Comparison of ENCODE assay signal across 9 mouse cellular contexts in the genomic region with DNA sequence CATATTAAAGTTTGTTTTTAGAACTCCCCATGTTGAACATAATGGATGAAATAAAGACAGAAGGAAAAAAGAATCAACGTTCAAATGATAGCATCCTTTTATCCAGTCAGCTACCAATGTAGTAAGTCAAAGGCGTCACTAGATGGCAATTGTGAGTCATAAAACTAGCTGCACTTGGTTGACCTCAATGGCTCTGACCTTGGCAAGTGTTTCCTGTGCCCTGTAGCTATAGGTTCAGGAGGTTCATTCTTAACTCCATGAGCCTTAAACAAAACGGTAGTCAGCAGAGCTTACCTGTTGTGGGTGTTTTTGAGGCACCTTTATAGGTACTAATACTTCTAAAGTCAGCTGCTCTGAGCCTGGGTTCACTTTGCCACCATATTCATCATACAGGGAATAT.
DNase-seq lines count a peak whose midpoint lies in the region; ATAC-seq and TF ChIP-seq lines count a peak whose summit lies in the region.
"Had no signal": no experiment of that assay in that cellular context is flagged by ENCODE, and none has a peak within 500 bp of the region (broad histone marks: within the 10 kb centered on the region; RNA-seq: fewer than 3 reads in every experiment).

No protein-coding gene starts in this region.

- H3K27ac ChIP-seq in hindbrain, embryonic 11.5 days (ENCODE audit: low read depth, low read length), result no peak overlapping the region
- no peak overlapping the region for H3K27ac ChIP-seq in hindbrain, embryonic 13.5 days
- H3K27ac ChIP-seq: embryonic facial prominence, embryonic 15.5 days had no signal

- H3K9ac ChIP-seq in hindbrain, embryonic 11.5 days (ENCODE audit: low read depth, low read length), result no peak overlapping the region
- no peak overlapping the region for H3K9ac ChIP-seq in hindbrain, embryonic 13.5 days
- H3K9ac ChIP-seq: embryonic facial prominence, embryonic 15.5 days had no signal

- no peak overlapping the region for H3K4me2 ChIP-seq in hindbrain, embryonic 11.5 days (replicated peaks; ENCODE audit: low read depth, low read length)
- no peak overlapping the region for H3K4me2 ChIP-seq in hindbrain, embryonic 13.5 days
- H3K4me2 ChIP-seq: embryonic facial prominence, embryonic 15.5 days had no signal

- in situ Hi-C loops in Patski (cut with MboI; ENCODE audit: low pct_unique_long_range_greater_than_20kb), result no loop called here

- POLR2A ChIA-PET in Patski (lab: Charles Lee), result interaction anchor here (0.7 kb wide), 1 partner anchor 18 kb away, joined by 3 read pairs; no protein-coding TSS in a partner anchor

- CTCF ChIA-PET in Patski (lab: Charles Lee), result interaction anchor here (0.9 to 3.4 kb wide), 12 partner anchors 22 to 615 kb away, joined by 3 to 22 read pairs (median 5); no protein-coding TSS in a partner anchor

- peak; percentile 77 for TF ChIP-seq CTCF in Patski (IDR thresholded peaks at IDR 0.05)

- H3K27me3 ChIP-seq in hindbrain, embryonic 11.5 days (ENCODE audit: control insufficient read depth, insufficient read depth, low read length), result no peaks in the 10 kb centered on the region
- H3K27me3 ChIP-seq in hindbrain, embryonic 13.5 days, result no peaks in the 10 kb centered on the region
- no peaks in the 10 kb centered on the region for H3K27me3 ChIP-seq in Patski
- H3K27me3 ChIP-seq: embryonic facial prominence, embryonic 15.5 days had no signal

- no peak overlapping the region for H3K4me3 ChIP-seq in hindbrain, embryonic 11.5 days (ENCODE audit: low read depth, low read length)
- H3K4me3 ChIP-seq in hindbrain, embryonic 13.5 days, result no peak overlapping the region
- H3K4me3 ChIP-seq: embryonic facial prominence, embryonic 15.5 days had no signal

- ATAC-seq in hindbrain, embryonic 11.5 days (ENCODE audit: low FRiP score), result peak; percentile 64; the same call in 1 of the 2 replicates
- ATAC-seq in hindbrain, embryonic 13.5 days (ENCODE audit: low FRiP score), result no peak
- ATAC-seq in Patski, result peak; percentile 66

- no peaks in the 10 kb centered on the region for H3K36me3 ChIP-seq in hindbrain, embryonic 11.5 days (ENCODE audit: control insufficient read depth, insufficient read depth, low read length)
- no peaks in the 10 kb centered on the region for H3K36me3 ChIP-seq in hindbrain, embryonic 13.5 days
- H3K36me3 ChIP-seq: embryonic facial prominence, embryonic 15.5 days had no signal

- H3K9me3 ChIP-seq in hindbrain, embryonic 11.5 days (ENCODE audit: control insufficient read depth, low read length), result no peaks in the 10 kb centered on the region
- no peaks in the 10 kb centered on the region for H3K9me3 ChIP-seq in hindbrain, embryonic 13.5 days
- H3K9me3 ChIP-seq: embryonic facial prominence, embryonic 15.5 days had no signal

- 12% methylated on average over 3 of the region's 3 CpGs for WGBS in hindbrain, embryonic 11.5 days
- 14% methylated on average over 3 of the region's 3 CpGs for WGBS in hindbrain, embryonic 13.5 days

- intact Hi-C loops in left cerebral cortex, postnatal 25 days (cut with DNase I), result loop anchor here (5.0 kb wide), 1 partner anchor 613 kb away; no protein-coding TSS in a partner anchor

- peak; percentile 57 for DNase-seq in hindbrain, embryonic 11.5 days (ENCODE audit: low spot score)
- peak; percentile 7 to 9 for DNase-seq in B cell, adult 2 months
- no peak for DNase-seq in Patski (ENCODE audit: low read depth, low spot score)
- DNase-seq in fat pad, adult 2 months (ENCODE audit: extremely low read depth, low read depth, low spot score), result peak; percentile 1
- DNase-seq in left cerebral cortex, postnatal 25 days (ENCODE audit: low spot score in 2 of 2), result peak; percentile 3 to 19
- DNase-seq in thymus, postnatal 4 days, result peak; percentile 14
- DNase-seq in gastrocnemius, postnatal 10 days, result no peak

- H3K4me1 ChIP-seq in hindbrain, embryonic 11.5 days (replicated peaks; ENCODE audit: control insufficient read depth, insufficient read depth, low read length), result no peaks in the 10 kb centered on the region
- no peaks in the 10 kb centered on the region for H3K4me1 ChIP-seq in hindbrain, embryonic 13.5 days (replicated peaks)
- H3K4me1 ChIP-seq: embryonic facial prominence, embryonic 15.5 days had no signal

Comparison
In these comparisons a context has a peak if more than half of its experiments do, and no peak if none do; other contexts are left out.
1. DNase-seq: peak in hindbrain, embryonic 11.5 days (single experiment), B cell, adult 2 months (2 of 2), fat pad, adult 2 months (single experiment), left cerebral cortex, postnatal 25 days (2 of 2) and thymus, postnatal 4 days (single experiment); none in Patski (single experiment) and gastrocnemius, postnatal 10 days (single experiment).